Mouse (Mus musculus) naive thymus-derived CD4-positive, alpha-beta T cell, adult 2 months (primary cell): Measurements from ENCODE around the gene Smim10l1.

Source experiments
- DNase-seq: peaks from one replicate; pipeline ENCODE4 v3.0.0-alpha.2; 2011; ENCODE audit warnings: low read depth

Smim10l1 gene

DNA sequence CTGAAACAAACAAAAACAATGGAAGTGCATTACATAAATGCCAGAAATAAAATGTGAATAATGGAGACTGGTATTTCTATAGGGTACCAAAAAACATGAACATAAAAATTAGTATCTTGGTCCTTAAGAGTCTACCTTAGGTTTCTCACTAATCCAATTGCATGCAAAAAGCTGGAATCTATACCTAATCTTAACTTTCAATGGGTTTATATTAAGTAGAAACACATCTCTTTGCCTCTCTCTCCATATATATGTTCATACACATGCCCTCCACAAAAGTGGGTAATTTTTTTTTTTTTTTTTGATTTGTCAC is at the start of gene Smim10l1:
Gene Smim10l1, plus strand, starts transcription at position 301 of the 313 bp plus-strand sequence.
- no peak for DNase-seq

DNA sequence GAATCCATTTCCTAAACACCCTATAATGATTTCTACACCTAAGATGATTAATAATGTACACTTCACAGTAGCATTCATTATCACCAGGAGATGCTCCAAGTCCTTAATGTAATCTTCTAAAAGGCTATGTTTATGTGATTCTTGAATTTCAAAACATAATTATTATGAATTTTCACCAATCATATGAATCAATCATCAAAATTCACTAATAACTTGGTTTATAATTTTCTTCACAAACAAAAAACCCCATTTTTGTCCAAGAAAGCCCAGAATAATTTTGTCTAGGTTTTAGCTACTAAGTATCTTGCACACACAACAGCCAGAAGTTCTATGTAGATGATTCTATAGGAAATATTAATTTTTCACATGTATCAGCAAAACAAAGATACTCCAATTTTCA is 49.0 kb upstream of the Smim10l1 start, which contains the start of gene Tas2r140:
Gene Tas2r140, minus strand, starts transcription at position 101 of the 400 bp plus-strand sequence.
- DNase-seq, result no peak

DNA sequence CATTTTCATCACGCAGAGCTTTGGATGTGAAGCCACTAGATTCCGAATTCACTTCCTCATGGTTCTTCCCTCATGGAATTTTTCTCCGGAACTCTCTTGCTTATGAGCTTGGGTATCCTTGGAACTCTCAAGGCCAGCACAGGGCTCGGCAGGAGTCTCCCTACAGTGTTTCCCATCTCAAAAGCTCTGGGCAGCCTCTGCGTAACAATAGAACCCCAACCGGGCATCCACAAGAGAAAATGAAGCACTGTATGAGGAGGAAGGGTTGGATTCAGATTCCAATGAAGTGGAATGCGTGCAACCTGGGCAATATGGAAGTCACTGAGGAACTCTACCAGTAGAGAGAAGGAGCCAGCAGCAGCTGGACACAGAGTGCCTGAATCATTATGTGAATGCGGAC is 12.5 kb upstream of the Smim10l1 start:
- DNase-seq, result no peak

DNA sequence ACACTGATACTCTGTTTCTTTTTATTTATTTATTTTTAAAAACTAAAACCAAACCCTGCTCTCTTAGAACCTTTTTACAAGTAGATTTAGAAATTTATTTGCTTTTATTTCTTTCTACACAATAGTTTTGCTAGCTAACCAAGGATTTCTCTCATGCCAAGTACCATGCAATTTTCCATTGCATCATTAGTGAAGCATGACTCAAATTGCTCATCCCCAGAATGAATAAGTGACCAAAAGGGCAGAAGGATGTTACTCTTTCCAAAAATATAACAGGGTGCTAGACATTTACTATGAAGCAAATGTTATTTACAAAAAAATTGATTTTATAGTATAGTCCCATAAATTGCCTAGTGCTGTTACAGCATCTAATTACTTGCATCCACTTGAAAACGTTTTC is 2.3 kb upstream of the Smim10l1 start:
- DNase-seq, result no peak

DNA sequence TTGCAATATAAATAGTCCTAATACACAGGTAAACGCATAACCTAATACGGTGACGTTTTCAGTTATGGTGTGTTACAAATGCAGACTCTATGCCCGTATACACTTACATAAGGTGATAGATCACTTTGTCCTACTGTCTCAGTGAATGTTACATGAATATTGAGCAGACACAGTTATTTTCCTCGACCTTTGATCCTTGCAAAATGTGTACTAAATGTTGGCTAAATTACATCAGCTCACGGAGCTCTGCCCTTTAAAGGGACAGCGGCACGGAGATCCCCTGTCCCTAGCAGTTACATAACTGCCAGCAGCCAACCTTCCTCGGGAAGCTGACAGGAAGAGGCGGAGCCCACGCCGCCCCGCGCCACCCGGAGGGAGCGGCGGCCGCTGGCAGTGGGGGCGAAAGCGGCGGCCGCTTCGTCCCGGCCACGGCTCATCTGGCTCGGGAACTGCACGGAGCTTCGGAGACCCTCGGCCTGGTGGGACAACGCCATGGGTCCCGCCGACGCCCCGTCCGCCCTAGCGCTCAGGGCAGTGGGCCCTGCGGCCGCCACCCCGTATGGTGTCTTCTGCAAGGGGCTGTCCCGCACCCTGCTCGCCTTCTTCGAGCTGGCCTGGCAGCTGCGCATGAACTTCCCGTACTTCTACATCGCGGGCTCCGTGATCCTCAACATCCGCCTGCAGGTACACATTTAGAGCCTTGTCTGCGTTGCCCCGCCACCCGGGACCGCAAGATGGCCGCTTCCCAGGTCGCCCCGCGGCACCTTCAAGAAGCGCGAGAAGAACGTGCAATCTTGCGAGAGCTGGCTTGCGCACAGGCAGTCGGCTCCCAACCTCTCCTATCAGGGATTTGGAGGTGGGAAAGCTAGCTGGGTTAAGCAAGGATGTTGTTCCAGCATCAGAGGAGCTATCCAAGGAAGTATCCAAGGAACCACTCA is 482 bp downstream of the Smim10l1 start:
- peak; percentile 84 for DNase-seq
